Mouse (Mus musculus) adrenal gland, postnatal 10 days (tissue): ENCODE data around the gene Snap91. TPM values are rescaled to one million over a fixed set of nuclear protein-coding genes. Genes with fewer than 3 reads are reported as not detected.

Experiments used
- DNase-seq: peaks from one replicate; pipeline ENCODE4 v3.0.0; 2021; ENCODE audit warnings: mixed read lengths
- total RNA-seq, 2 experiments: library from RNA; stranded (reverse); gene quantifications; 2 replicates each; pipeline ENCODE4 v1.2.3; 2021

Snap91 gene
- total RNA-seq, 2 experiments from 2014 or later, result 21.7 to 22.0 TPM

GRCm38 (mm10) chr9:86744041-86744440 is 136.4 kb downstream of the Snap91 start:
- no peak for DNase-seq

GRCm38 (mm10) chr9:86742959-86743911 is 137.2 kb downstream of the Snap91 start, which contains the start of gene Prss35:
Gene Prss35 (plus strand): TSS chr9:86743649.
- DNase-seq, result peak; percentile 75

GRCm38 (mm10) chr9:86739971-86740370 is 140.5 kb downstream of the Snap91 start:
- DNase-seq, result no peak

- DNase-seq, result no peak
Measured at GRCm38 (mm10) chr9:86738801-86739200, 141.7 kb downstream of the Snap91 start.

GRCm38 (mm10) chr9:86738067-86738466 is 142.4 kb downstream of the Snap91 start:
- DNase-seq, result no peak

- DNase-seq, result no peak
Measured at GRCm38 (mm10) chr9:86736991-86737390, 143.5 kb downstream of the Snap91 start.

- no peak for DNase-seq
Measured at GRCm38 (mm10) chr9:86734795-86735194, 145.7 kb downstream of the Snap91 start.

- no peak for DNase-seq
Measured at GRCm38 (mm10) chr9:86734357-86734756, 146.1 kb downstream of the Snap91 start.

GRCm38 (mm10) chr9:86729811-86730210 is 150.6 kb downstream of the Snap91 start:
- DNase-seq, result no peak

GRCm38 (mm10) chr9:86729084-86729483 is 151.4 kb downstream of the Snap91 start:
- no peak for DNase-seq

GRCm38 (mm10) chr9:86728214-86728814 is 152.1 kb downstream of the Snap91 start:
- DNase-seq, result peak; percentile 65

GRCm38 (mm10) chr9:86726381-86726720 is 154.1 kb downstream of the Snap91 start:
- no peak for DNase-seq

- DNase-seq, result no peak
Measured at GRCm38 (mm10) chr9:86725604-86726380, 154.7 kb downstream of the Snap91 start.

- DNase-seq, result no peak
Measured at GRCm38 (mm10) chr9:86725066-86725465, 155.4 kb downstream of the Snap91 start.

- no peak for DNase-seq
Measured at GRCm38 (mm10) chr9:86720794-86721193, 159.7 kb downstream of the Snap91 start.

- no peak for DNase-seq
Measured at GRCm38 (mm10) chr9:86720227-86720626, 160.2 kb downstream of the Snap91 start.

- DNase-seq, result peak; percentile 47
Measured at GRCm38 (mm10) chr9:86717119-86717518, 163.3 kb downstream of the Snap91 start.

- peak; percentile 17 for DNase-seq
Measured at GRCm38 (mm10) chr9:86716540-86716939, 163.9 kb downstream of the Snap91 start.
